Mouse (Mus musculus) E14TG2a.4 (cell line): ENCODE measurements around the gene Ccm2l.

Experiments used
- H3K27me3 ChIP-seq: 2 replicates; pipeline ENCODE4 v1.6.1; 2014; ENCODE audit warnings: low read length, control low read depth; ENCODE audit not compliant: insufficient read depth
- H3K36me3 ChIP-seq: 2 replicates; pipeline ENCODE4 v1.6.1; 2014; ENCODE audit warnings: low read length, control low read depth; ENCODE audit not compliant: insufficient read depth
- H3K4me1 ChIP-seq: replicated peaks from 2 replicates; pipeline ENCODE4 v1.6.1; 2014; ENCODE audit warnings: low read depth, low read length, control low read depth
- H3K4me3 ChIP-seq: replicated peaks from 2 replicates; pipeline ENCODE4 v1.5.1; 2014; ENCODE audit warnings: mild to moderate bottlenecking, low read length
- H3K9me3 ChIP-seq: 2 replicates; pipeline ENCODE4 v1.6.1; 2014; ENCODE audit warnings: low read length, control low read depth
- CTCF ChIP-seq: conservative IDR thresholded peaks from 2 replicates; pipeline ENCODE4 v1.5.1; 2014; ENCODE audit warnings: low read length
- NANOG ChIP-seq: IDR thresholded peaks from 2 replicates; pipeline ENCODE4 v1.6.1; 2014; ENCODE audit warnings: borderline replicate concordance, low read length, mixed read lengths
- POU5F1 ChIP-seq: IDR thresholded peaks from 2 replicates; pipeline ENCODE4 v1.6.1; 2014; ENCODE audit warnings: low read length, borderline replicate concordance

Gene Ccm2l

GRCm38 (mm10) chr2:153107046-153107766 is 41.5 kb downstream of the Ccm2l start:
- Histone ChIP-seq H3K4me3 (peak overlapping the region; percentile 93), H3K36me3 (peaks cover 30% of the 10 kb centered on the region), H3K4me1 (peaks cover 87% of the 10 kb centered on the region), H3K9me3 (no peaks in the 10 kb centered on the region), H3K27me3 (peaks cover 7% of the 10 kb centered on the region; the same call in 1 of the 2 replicates)
- TF ChIP-seq POU5F1 = no peak
- TF ChIP-seq NANOG = no peak; the same call in 1 of the 2 replicates
- TF ChIP-seq CTCF = no peak

GRCm38 (mm10) chr2:153107802-153108201 is 42.0 kb downstream of the Ccm2l start:
- peaks cover 87% of the 10 kb centered on the region for H3K4me1 ChIP-seq
- peaks cover 36% of the 10 kb centered on the region for H3K36me3 ChIP-seq

DNA sequence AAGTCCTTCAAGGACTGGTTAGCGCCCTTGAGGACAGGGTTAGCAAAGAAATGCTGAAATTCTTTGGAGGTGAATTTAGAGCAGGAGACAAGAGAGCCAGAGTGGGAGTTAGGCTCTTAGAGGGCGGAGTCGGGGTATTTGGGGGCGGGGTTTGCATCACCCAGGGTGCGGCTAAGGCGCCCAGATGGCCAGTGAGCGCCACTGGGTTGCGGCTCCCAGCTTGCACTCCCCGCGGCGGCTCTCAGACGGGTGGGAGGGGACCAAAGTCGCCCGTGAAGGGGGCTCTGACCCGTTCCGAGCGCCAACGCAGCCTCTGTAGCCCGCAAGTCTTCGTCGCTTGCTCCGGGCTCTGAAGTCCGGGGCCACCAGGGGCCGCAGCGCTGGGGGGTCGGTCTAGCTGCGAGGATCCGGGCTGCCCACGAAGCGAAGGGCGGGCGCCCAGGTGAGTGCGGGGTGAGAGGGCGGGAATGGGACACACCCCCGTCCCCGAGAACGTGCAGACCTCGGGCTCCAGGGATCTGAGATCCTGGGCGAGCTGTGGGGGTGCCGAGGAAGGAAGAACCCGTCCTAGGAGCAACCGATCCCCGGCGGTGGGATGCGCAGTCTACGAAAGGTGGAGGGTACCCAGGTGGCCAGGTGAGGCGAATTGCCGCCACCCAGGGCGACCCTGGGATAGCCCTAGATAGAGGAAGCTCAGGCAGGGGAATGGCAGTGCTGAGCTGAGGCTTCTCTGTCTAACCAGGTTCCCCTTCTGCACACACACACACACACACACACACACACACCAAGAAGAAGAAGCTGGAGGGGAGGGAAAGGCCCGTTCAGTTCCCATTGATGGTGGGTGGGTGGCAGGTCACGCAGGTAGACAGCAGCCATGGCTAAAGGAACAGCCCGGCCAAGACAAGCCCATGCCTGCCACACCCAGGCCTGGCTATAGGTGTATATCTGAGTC is 42.8 kb downstream of the Ccm2l start, which contains the start of gene Hck:
Gene Hck, plus strand, starts transcription at position 156 of the 952 bp plus-strand sequence.
- TF ChIP-seq POU5F1 (no peak), CTCF (no peak), NANOG (no peak)
- Histone ChIP-seq H3K9me3 (no peaks in the 10 kb centered on the region), H3K4me1 (peaks cover 87% of the 10 kb centered on the region), H3K36me3 (peaks cover 44% of the 10 kb centered on the region), H3K4me3 (peak within 1 kb of the TSS; percentile 93), H3K27me3 (0 out of 2 replicates have a peak, but pooled peaks cover 2% of the 10 kb centered on the region)

More at GRCm38 (mm10) chr2:153107802-153108201, 42.0 kb downstream of the Ccm2l start:
- H3K27me3 ChIP-seq = peaks cover 3% of the 10 kb centered on the region; the same call in 1 of the 2 replicates
- H3K4me3 ChIP-seq = peak overlapping the region; percentile 93
- TF ChIP-seq CTCF = no peak
- no peak for TF ChIP-seq POU5F1
- no peak for TF ChIP-seq NANOG
- H3K9me3 ChIP-seq = no peaks in the 10 kb centered on the region

GRCm38 (mm10) chr2:153109596-153109995 is 43.8 kb downstream of the Ccm2l start:
- Histone ChIP-seq H3K9me3 (no peaks in the 10 kb centered on the region), H3K4me3 (peak overlapping the region; percentile 93), H3K27me3 (0 out of 2 replicates have a peak, but pooled peaks cover 2% of the 10 kb centered on the region), H3K36me3 (peaks cover 52% of the 10 kb centered on the region), H3K4me1 (peaks cover 86% of the 10 kb centered on the region)
- TF ChIP-seq CTCF (no peak), POU5F1 (no peak), NANOG (no peak)

DNA sequence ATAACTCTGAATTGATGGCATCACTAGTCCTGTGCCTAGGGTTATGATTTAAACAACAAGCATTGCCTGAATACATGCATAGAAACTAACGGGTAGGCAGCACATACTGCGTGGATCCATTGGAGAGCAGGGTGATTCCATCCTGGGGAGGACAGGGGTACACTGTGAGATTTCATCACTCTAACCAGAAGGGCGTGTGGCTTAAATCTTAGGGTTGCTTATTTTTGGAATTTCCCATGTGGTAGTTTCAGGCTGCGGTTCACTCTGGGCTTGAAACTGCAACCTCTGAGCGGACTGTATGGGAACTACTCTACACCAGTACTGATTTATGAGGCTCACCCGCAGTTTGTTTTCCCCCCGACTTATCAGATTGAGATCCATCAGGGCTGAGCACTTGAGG is 45.5 kb downstream of the Ccm2l start:
- no peak for TF ChIP-seq CTCF
- no peak for TF ChIP-seq POU5F1
- TF ChIP-seq NANOG = no peak
- H3K27me3 ChIP-seq = 0 out of 2 replicates have a peak, but pooled peaks cover 2% of the 10 kb centered on the region
- H3K4me3 ChIP-seq = no peak overlapping the region
- no peaks in the 10 kb centered on the region for H3K9me3 ChIP-seq
- peaks cover 78% of the 10 kb centered on the region for H3K4me1 ChIP-seq
- H3K36me3 ChIP-seq = peaks cover 68% of the 10 kb centered on the region

GRCm38 (mm10) chr2:153115679-153116081 is 49.9 kb downstream of the Ccm2l start:
- Histone ChIP-seq H3K36me3 (peaks cover 70% of the 10 kb centered on the region), H3K27me3 (no peaks in the 10 kb centered on the region), H3K9me3 (no peaks in the 10 kb centered on the region), H3K4me3 (no peak overlapping the region), H3K4me1 (peaks cover 46% of the 10 kb centered on the region)
- TF ChIP-seq POU5F1 (no peak), NANOG (no peak), CTCF (no peak)

DNA sequence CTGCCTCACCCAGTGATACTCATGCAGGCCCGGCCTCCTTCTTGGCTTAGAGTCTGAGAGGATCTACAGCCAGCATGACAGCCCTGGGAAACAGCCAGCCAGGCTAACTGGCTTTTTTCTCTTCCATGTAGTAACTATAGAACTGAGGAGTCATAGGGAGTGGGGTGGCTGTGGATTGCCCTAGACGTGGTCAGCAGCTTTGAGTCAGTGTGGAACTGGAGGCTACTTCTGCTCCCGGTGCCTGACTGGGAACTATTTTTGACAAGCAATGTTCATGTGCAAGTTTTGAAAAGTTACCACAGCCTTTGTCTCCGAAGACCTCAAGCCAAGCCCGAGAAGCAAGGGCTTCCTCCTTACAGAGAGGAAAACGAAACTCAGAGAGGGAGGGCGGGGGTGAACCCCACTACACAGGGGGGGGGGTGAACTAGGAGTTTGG is 51.3 kb downstream of the Ccm2l start:
- Histone ChIP-seq H3K27me3 (no peaks in the 10 kb centered on the region), H3K4me1 (peaks cover 34% of the 10 kb centered on the region), H3K9me3 (no peaks in the 10 kb centered on the region), H3K36me3 (peaks cover 70% of the 10 kb centered on the region), H3K4me3 (no peak overlapping the region)
- TF ChIP-seq NANOG (no peak), POU5F1 (no peak), CTCF (no peak)

DNA sequence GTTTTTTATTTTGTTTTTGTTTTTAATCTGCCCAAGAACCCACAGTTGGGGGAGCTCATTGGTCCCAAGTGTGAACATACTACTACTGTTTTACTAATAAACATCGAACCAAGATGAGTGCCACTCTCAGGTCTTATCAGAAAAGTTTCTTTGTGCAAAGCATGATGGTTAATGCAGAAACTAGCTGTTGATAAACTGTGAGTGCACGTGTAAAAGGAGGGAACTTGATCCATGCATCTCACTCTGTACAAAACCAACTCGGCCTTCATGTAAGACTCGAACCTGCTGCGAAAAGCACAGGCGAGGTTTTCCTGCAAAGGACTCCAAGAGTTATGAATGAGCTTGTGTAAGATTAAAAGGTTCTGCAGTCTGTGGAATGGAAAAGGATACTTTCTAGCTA is 53.7 kb downstream of the Ccm2l start:
- TF ChIP-seq NANOG = no peak
- TF ChIP-seq POU5F1 = no peak
- TF ChIP-seq CTCF = no peak
- no peak overlapping the region for H3K4me3 ChIP-seq

More for the DNA sequence above, 53.7 kb downstream of the Ccm2l start:
- no peaks in the 10 kb centered on the region for H3K9me3 ChIP-seq
- H3K4me1 ChIP-seq = peaks cover 16% of the 10 kb centered on the region
- H3K36me3 ChIP-seq = peaks cover 72% of the 10 kb centered on the region
- H3K27me3 ChIP-seq = no peaks in the 10 kb centered on the region
